Mouse (Mus musculus) kidney, adult 11 months (tissue): ENCODE data around the gene Mgp.
A peak's percentile ranks its signal among the peaks of the same experiment; 100 is the strongest.

ENCODE experiments used
- DNase-seq: peaks from one replicate; pipeline ENCODE4 v3.0.0; 2022

Mgp gene

GRCm38 (mm10) chr6:136875670-136876069, at the start of gene Mgp:
Gene Mgp, minus strand, starts transcription at chr6:136875823.
- no peak for DNase-seq

GRCm38 (mm10) chr6:136925049-136925448, 49.4 kb upstream of the Mgp start:
- no peak for DNase-seq

- no peak for DNase-seq
These were observed 47.9 kb upstream of the Mgp start, which contains the start of gene Pde6h for GRCm38 (mm10) chr6:136923532-136923931. Gene Pde6h, plus strand, starts transcription at chr6:136923832.

- no peak for DNase-seq
These were observed 47.2 kb upstream of the Mgp start for GRCm38 (mm10) chr6:136922871-136923270.

GRCm38 (mm10) chr6:136922080-136922479, 46.5 kb upstream of the Mgp start, which contains the start of gene Erp27:
Gene Erp27, minus strand, starts transcription at chr6:136922180.
- DNase-seq: no peak

GRCm38 (mm10) chr6:136921601-136922000, 46.0 kb upstream of the Mgp start:
- no peak for DNase-seq

- DNase-seq: peak; percentile 53
These were observed 45.0 kb upstream of the Mgp start for GRCm38 (mm10) chr6:136920320-136921257.

- no peak for DNase-seq
These were observed 42.3 kb upstream of the Mgp start for GRCm38 (mm10) chr6:136917885-136918284.

- DNase-seq: peak; percentile 37
These were observed 40.2 kb upstream of the Mgp start for GRCm38 (mm10) chr6:136915721-136916395.

- DNase-seq: no peak
These were observed 38.6 kb upstream of the Mgp start for GRCm38 (mm10) chr6:136914234-136914633.

- no peak for DNase-seq
These were observed 37.9 kb upstream of the Mgp start for GRCm38 (mm10) chr6:136913384-136914126.

- no peak for DNase-seq
These were observed 37.2 kb upstream of the Mgp start for GRCm38 (mm10) chr6:136912751-136913265.

GRCm38 (mm10) chr6:136910247-136910890, 34.7 kb upstream of the Mgp start:
- DNase-seq: no peak

- peak; percentile 14 for DNase-seq
These were observed 31.3 kb upstream of the Mgp start for GRCm38 (mm10) chr6:136906937-136907293.

GRCm38 (mm10) chr6:136906283-136906936, 30.8 kb upstream of the Mgp start:
- DNase-seq: no peak

- DNase-seq: no peak
These were observed 28.4 kb upstream of the Mgp start for GRCm38 (mm10) chr6:136903885-136904470.

- DNase-seq: no peak
These were observed 26.9 kb upstream of the Mgp start for GRCm38 (mm10) chr6:136902527-136902926.

- DNase-seq: no peak
These were observed 25.4 kb upstream of the Mgp start for GRCm38 (mm10) chr6:136901010-136901409.

- DNase-seq: no peak
These were observed 24.9 kb upstream of the Mgp start for GRCm38 (mm10) chr6:136900369-136901009.

GRCm38 (mm10) chr6:136898954-136899353, 23.3 kb upstream of the Mgp start:
- DNase-seq: no peak

GRCm38 (mm10) chr6:136898222-136898621, 22.6 kb upstream of the Mgp start:
- no peak for DNase-seq
